Mouse (Mus musculus) left cerebral cortex, adult 8-10 months (tissue): ENCODE results near the gene Ttyh1. TPM values are rescaled to one million over a fixed set of nuclear protein-coding genes. Genes with fewer than 3 reads are reported as not detected.
"Not testable (repeated sequence)": the region's sequence is repeated elsewhere in the genome, so short reads cannot be mapped to it uniquely, and the experiment has no call there.

ENCODE experiments used
- DNase-seq, 2 experiments: peaks; one replicate each; pipeline ENCODE4 v3.0.0; 2022; ENCODE audit warnings: low spot score in 2 of 2
- total RNA-seq, 4 experiments: library from RNA; stranded (reverse); gene quantifications; 2 replicates each; pipeline ENCODE4 v1.2.4; 2022

The Ttyh1 gene
- total RNA-seq, 4 experiments from 2014 or later: 584 to 624 (median 589) TPM

- DNase-seq: no peak
Observed at GRCm38 (mm10) chr7:4143506-4143905, 24.3 kb downstream of the Ttyh1 start.

GRCm38 (mm10) chr7:4144046-4144445 lies 24.8 kb downstream of the Ttyh1 start:
- no peak for DNase-seq

DNA sequence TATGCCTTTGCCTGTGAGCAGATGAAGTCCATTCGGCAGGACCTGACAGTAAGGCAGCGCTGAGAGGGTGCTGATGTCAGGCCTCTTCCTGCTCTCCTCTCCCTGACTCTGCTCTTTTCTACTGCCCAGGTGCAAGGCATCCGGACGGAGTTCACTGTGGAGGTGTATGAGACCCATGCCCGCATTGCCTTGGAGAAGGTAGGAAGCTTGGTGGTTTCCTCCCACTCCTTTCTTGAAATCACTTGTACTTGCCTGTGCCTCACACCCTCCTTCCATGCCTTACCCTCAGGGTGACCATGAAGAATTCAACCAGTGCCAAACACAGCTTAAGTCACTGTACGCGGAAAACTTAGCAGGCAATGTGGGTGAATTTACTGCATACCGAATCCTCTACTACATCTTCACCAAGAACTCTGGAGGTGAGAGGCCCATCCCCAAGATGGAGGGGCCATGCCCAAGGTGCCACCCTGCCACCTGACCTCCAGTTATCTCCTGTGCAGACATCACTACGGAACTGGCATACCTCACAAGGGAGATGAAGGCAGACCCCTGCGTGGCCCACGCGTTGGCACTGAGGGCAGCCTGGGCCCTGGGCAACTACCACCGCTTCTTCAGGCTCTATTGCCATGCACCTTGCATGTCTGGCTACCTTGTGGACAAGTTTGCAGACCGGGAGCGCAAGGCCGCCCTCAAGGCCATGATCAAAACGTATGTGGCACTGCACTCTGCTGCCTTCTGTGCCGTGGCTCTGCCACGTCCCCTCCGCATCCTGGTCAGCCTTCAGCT lies 25.8 kb downstream of the Ttyh1 start:
- no peak for DNase-seq

- peak in 1 of 2 experiments; percentile 43 for DNase-seq
Observed at GRCm38 (mm10) chr7:4145552-4146190, 26.5 kb downstream of the Ttyh1 start.

DNA sequence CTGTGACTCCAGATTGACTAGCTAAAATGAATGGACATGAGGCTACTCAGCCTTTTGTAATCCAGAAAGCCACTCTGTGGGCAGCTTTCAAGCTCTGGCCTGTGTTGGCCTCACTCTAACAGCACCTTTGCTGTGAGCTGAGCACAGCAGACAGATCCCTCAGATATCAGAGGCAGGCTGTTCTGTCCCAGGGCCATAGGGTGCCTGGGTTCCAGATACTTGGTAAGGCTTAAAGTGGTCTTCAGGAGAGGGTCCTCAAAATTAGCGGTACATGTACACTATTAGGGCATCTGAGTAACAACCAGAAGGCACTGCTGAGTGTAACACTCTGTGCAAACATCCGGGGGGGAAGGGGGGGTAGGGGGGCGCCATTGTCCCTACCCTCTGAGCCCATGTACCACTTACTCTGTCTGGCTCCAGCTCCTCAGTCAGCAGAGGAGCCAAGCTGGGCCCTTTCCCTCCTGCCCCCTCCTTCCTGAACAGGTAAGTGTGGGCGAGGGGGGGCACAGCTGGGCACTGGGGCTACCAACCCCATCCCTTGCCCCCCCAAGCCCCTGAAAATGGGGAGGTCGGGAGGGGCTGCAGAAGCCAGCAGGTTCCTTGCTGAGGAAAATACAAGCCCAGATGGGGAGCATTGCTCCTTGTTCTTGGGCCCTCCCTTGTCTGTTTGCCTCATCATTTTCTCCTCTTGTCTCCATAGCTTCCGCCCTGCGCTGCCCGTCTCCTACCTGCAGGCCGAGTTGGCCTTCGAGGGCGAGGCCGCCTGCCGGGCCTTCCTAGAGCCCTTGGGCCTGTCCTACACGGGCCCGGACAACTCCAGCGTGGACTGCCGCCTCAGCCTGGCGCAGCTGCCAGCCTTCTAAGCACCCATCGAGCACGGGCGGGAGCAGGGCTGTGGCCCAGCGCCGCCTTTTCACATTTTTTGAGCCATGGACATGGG lies 27.3 kb downstream of the Ttyh1 start:
- DNase-seq: peak in 1 of 2 experiments; percentile 17

- peak in 1 of 2 experiments; percentile 21 for DNase-seq
Observed at GRCm38 (mm10) chr7:4147371-4147770, 28.2 kb downstream of the Ttyh1 start.

GRCm38 (mm10) chr7:4147836-4148235 lies 28.6 kb downstream of the Ttyh1 start:
- DNase-seq: no peak

DNA sequence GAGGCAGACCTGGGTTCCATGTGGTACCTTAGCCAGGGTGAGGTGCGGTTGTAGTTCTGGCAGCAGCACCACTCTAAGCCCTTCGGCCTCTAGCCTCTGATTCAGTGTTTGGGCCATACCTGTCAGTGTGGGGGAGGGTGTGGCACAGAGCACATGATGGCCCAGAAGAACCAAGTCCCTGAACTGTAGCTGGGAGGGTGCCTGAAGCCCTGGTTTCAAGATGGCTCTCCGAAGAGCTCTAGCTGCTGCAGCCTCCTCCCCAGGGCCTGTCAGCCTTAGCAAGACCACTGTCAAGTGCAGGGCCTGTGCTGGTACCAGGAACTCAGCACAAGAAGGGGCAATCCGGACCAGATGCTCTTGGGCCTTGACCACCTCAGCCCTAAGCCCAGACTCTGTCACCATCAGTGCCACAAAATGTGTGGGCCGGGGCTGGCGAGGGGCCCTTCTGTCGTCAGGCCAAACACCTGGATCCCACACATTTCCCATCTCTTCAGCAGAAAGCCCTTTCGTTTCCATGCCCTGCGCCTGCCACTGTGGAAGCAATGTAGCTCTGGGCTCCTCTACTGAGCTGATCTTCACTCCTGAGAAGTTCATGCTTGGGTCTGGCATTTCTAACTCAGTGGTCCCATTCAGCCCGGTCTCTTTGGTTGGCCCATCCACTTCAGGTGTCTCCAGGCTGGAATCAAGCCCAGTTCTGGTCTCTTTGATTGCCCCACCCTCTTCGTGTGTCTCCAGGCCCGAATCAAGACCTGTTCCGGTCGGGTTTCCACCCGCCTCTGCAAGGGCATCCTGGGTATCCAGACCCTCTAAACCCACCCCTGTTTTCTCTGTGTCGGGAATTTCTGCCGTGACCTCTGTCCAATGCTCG lies 29.4 kb downstream of the Ttyh1 start:
- DNase-seq: peak in 1 of 2 experiments; percentile 34

DNA sequence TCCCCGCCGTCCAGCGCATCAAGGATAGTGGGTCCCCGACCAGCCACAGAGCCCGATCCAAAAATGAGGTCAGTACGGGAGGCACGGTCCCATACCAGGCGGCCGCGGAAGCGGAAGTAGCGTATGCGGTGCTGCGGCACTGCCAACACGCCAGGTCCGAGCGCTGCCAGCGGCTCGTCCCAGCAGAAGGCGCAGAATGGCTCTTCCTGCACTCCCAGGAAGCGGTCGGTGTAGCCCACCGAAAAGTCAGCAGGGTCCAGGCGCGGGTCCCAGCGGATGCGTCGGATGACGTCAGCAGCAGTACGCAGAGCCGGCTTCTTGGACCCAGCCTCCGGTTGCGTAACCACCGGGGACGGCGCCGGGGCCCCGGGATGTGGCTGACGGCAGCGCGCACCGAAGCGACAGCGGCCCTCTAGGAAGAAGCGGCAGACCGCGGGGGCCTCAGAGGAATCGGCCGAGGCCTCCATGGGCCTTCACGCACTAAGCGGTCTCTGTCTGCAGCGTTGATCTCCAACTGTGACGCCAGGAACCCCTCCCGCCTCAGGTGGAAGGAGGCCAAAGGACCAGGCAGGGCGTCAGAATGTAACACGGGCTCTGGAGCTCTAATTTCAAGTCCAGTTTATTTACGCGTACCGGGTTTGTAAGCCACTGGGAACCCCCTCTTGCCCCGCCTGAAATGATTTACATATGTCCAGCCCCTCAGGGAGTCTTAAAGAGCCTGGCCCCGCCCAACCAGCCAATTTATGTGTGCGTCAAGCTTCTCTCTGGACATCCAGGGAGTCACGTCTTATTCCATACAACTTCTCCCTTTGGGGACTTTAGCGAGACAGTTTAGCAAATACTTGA lies 30.2 kb downstream of the Ttyh1 start:
- peak; percentile 81 to 82 for DNase-seq

GRCm38 (mm10) chr7:4150059-4150541 lies 30.9 kb downstream of the Ttyh1 start, which contains the start of gene Leng9:
Gene Leng9, minus strand, starts transcription at chr7:4150374.
- peak in 1 of 2 experiments; percentile 57 for DNase-seq

DNA sequence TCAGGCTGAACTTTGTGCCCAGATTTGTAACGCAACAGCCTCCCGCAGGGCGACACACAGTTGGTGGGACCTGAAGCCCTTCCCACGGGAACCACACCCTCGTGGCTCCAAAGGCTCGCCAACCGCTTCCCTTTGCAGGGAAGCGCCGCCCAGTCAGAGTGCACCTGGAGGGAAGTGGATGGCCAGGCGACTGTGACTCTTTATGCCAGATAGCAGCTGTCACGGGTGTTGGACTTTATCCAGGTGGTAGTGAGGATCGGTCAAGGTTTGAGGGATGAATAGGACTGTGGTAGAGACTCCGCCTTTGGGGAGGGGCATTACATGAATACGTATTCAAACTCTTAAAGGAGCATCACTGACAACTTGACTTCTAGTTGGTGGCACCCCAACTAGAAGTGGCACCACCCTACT lies 31.6 kb downstream of the Ttyh1 start:
- peak in 1 of 2 experiments; percentile 25 for DNase-seq

DNA sequence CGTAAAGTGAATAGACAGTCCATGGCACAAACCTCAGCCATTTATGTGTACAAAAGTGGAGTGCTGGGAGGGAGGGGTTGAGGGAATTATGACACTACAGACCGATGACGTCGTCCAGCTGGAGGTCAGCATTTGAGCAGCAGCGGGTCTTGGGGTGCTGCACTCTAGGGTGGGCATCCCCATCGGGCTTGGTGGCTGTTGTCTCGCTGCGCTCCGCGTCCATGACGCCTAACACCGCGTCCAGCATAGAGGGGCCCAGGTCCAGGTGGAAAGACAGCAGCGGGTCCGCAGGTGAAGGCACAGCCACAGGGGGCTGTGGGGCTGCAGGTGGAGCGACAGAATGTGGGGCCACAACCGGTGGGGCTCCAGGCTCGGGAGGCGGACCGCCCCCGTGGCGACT lies 32.0 kb downstream of the Ttyh1 start:
- no peak for DNase-seq

DNA sequence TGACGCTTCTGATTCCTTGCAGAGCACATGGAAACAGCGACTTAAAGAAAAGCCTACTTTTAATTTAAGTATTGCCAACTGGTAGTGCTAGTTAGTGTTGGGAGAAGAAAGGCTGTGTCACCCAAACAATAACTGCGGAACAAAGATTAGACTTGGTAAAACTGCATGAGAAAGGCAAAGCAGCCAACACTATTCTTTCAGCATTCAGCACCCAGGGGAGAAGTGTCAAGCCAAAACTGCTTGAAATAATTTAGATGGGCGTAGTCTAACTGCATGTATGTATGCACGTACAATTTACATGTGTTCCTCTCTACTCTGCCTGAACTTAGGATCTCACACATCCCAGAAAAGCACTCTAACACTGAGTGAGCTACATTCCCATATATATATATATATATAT lies 35.1 kb downstream of the Ttyh1 start:
- DNase-seq: no peak

DNA sequence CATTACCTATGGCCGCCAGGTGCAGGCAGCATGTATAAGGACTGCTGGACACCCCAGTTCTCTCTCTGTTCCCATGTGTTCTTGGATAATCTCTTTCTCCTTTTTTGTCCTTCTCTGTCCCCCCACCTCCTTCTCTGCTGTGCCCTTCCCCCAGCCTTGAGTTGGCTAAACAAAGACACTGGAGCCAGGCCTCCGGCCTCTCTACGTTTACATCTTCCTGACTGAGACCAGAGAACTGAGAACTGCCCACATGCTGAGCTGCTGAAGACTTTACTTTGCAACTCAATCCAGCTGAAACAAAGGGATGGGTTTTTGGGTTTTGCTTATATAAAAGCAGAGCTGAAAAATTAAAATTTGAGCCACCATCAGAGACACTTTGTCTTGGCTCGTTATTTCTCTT lies 35.8 kb downstream of the Ttyh1 start:
- no peak for DNase-seq

- DNase-seq: not testable (repeated sequence)
Observed at GRCm38 (mm10) chr7:4161596-4161995, 42.4 kb downstream of the Ttyh1 start.

- DNase-seq: no peak
Observed at GRCm38 (mm10) chr7:4163571-4164072, 44.4 kb downstream of the Ttyh1 start.

- no peak for DNase-seq
Observed at GRCm38 (mm10) chr7:4164090-4164910, 45.1 kb downstream of the Ttyh1 start, which contains the start of gene Cdc42ep5. Gene Cdc42ep5, minus strand, starts transcription at chr7:4164860.

DNA sequence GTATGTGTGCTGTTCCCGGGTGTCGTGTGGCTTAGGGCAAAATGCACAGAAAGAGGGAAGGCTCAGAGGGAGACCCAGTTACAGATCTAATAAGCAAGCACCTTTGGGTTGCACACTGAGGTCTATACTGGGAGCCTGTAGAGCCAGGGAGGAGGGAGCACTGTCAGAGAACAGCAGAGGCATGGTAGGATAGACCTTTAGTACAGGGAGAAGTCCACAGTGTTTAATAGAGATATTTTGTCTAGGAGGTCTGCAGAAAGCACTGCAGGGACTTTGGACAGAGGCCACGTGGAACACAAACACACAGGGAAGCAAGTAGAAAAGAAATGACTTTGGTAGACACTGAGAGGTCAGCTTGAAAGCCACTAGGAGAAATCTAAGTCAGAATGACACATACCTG lies 46.1 kb downstream of the Ttyh1 start:
- DNase-seq: no peak
